Mouse (Mus musculus) NIH3T3 (cell line): ENCODE data around the gene Dnajb1.

Source experiments
- DNase-seq: peaks from one replicate; pipeline ENCODE4 v3.0.0-alpha.2; 2012; ENCODE audit warnings: low read depth

Dnajb1 gene

GRCm38 (mm10) chr8:83656043-83656442 lies 48.0 kb downstream of the Dnajb1 start:
- no peak for DNase-seq

- no peak for DNase-seq
Measured at GRCm38 (mm10) chr8:83656484-83657246, 48.7 kb downstream of the Dnajb1 start.

GRCm38 (mm10) chr8:83660545-83660944 lies 52.6 kb downstream of the Dnajb1 start:
- DNase-seq, result no peak

GRCm38 (mm10) chr8:83660995-83661680 lies 53.1 kb downstream of the Dnajb1 start:
- no peak for DNase-seq
